Mouse (Mus musculus) ES-E14 (cell line): ENCODE measurements around the gene Krt9. TPM values are rescaled to one million over a fixed set of nuclear protein-coding genes. Genes with fewer than 3 reads are reported as not detected.

ENCODE experiments used
- DNase-seq: peaks from one replicate; pipeline ENCODE4 v3.0.0-alpha.2; 2013; ENCODE audit warnings: low read depth, low spot score
- H3K27ac ChIP-seq: 2 replicates; pipeline ENCODE4 v1.5.1; 2012; ENCODE audit warnings: low read depth, mild to moderate bottlenecking, low read length, moderate library complexity, mixed read lengths; ENCODE audit not compliant: poor library complexity, insufficient read depth, severe bottlenecking
- H3K36me3 ChIP-seq: 2 replicates; pipeline ENCODE4 v1.6.1; 2012; ENCODE audit warnings: mild to moderate bottlenecking, low read length, moderate library complexity, mixed read lengths; ENCODE audit not compliant: control insufficient read depth, poor library complexity, insufficient read depth, severe bottlenecking
- H3K4me1 ChIP-seq, 2 experiments: fragments of 150-350 bp in 1 of 2; sonication (generic) in 1 of 2; 2 replicates each; pipeline ENCODE4 v1.6.1; 2012; ENCODE audit warnings: low read length in 2 of 2, mild to moderate bottlenecking in 1 of 2, mixed read lengths in 1 of 2; ENCODE audit not compliant: control insufficient read depth in 2 of 2, insufficient read depth in 2 of 2, poor library complexity in 1 of 2
- H3K4me3 ChIP-seq, 2 experiments: fragments of 150-350 bp in 1 of 2; sonication (generic) in 1 of 2; 2 replicates each; pipeline ENCODE4 v1.5.1; 2012; ENCODE audit warnings: low read length in 2 of 2, low read depth in 1 of 2, mild to moderate bottlenecking in 1 of 2, mixed read lengths in 1 of 2; ENCODE audit not compliant: insufficient read depth in 1 of 2, poor library complexity in 1 of 2, severe bottlenecking in 1 of 2
- H3K9ac ChIP-seq: 2 replicates; pipeline ENCODE4 v1.6.1; 2012; ENCODE audit warnings: low read depth, mild to moderate bottlenecking, low read length, mixed read lengths; ENCODE audit not compliant: poor library complexity, insufficient read depth, severe bottlenecking
- H3K9me3 ChIP-seq: fragments of 150-350 bp; sonication (generic); 2 replicates; pipeline ENCODE4 v1.6.1; 2012; ENCODE audit warnings: low read depth, mild to moderate bottlenecking, low read length; ENCODE audit not compliant: control insufficient read depth, insufficient read depth
- CHD2 ChIP-seq: IDR thresholded peaks from 2 replicates; pipeline ENCODE4 v1.6.1; 2014; ENCODE audit warnings: mild to moderate bottlenecking, low read depth, low read length, inconsistent platforms
- HCFC1 ChIP-seq: IDR thresholded peaks from 2 replicates; pipeline ENCODE4 v1.6.1; 2012; ENCODE audit warnings: low read length, inconsistent platforms, borderline replicate concordance; ENCODE audit not compliant: insufficient read depth
- MAFK ChIP-seq: IDR thresholded peaks from 2 replicates; pipeline ENCODE4 v1.6.1; 2014; ENCODE audit warnings: mild to moderate bottlenecking, low read depth, low read length, inconsistent platforms; ENCODE audit not compliant: insufficient read depth
- ZC3H11A ChIP-seq: IDR thresholded peaks from 2 replicates; pipeline ENCODE4 v1.6.1; 2012; ENCODE audit warnings: low read depth, mild to moderate bottlenecking, inconsistent platforms, low read length, borderline replicate concordance
- ZNF384 ChIP-seq: IDR thresholded peaks from 2 replicates; pipeline ENCODE4 v1.6.1; 2012; ENCODE audit warnings: low read depth, low read length, inconsistent platforms
- in situ Hi-C, 2 experiments: fragments of 600-800 bp; cut with MboI; formaldehyde crosslinking; loops; one replicate each; pipeline ENCODE4 v1.15.1; 2025; ENCODE audit warnings: low sequenced_read_pairs in 2 of 2, inconsistent platforms in 1 of 2; ENCODE audit not compliant: unreplicated experiment in 2 of 2
- total RNA-seq: library from RNA; depleted of rRNA; stranded (reverse); fragments of 300-350 nt; gene quantifications from 2 replicates; pipeline ENCODE4 v1.2.3, GENCODE M21; 2012

Gene Krt9
- total RNA-seq, 1 experiment: 0.09 TPM

GRCm38 (mm10) chr11:100178307-100178706 lies 14.7 kb downstream of the Krt9 start:
- in situ Hi-C loops: loop anchor here in 1 of 2 experiments (10.0 kb wide), 1 partner anchor 116 kb away; no protein-coding TSS in a partner anchor
- Histone ChIP-seq H3K9me3 (no peaks in the 10 kb centered on the region), H3K27ac (no peak overlapping the region), H3K36me3 (no peaks in the 10 kb centered on the region), H3K4me3 (no peak overlapping the region), H3K4me1 (no peaks in the 10 kb centered on the region), H3K9ac (no peak overlapping the region)
- no peak for DNase-seq
- no peak for TF ChIP-seq CHD2
- no peak for TF ChIP-seq ZNF384
- TF ChIP-seq HCFC1: no peak
- TF ChIP-seq ZC3H11A: no peak
- TF ChIP-seq MAFK: no peak

DNA sequence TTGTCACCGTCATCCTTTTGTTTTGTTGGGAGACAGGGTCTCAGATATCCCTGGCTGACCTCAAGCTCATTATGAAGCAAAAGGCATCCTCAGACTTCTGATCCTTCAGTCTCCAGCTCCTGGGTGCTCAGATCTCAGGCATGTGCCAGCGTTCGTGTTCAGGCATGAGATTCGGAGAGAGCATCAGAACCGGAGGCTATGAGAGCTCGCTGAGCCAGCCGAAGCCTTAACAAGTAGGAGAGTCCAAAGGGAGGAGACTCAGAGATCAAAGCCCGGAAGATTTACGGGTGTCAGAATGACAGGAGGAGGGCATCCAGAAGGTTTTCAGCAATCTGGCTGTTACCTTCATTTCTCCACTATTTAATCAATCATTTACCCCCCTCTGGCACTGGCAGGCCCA lies 16.3 kb downstream of the Krt9 start:
- H3K27ac ChIP-seq: no peak overlapping the region
- no peak for DNase-seq
- H3K36me3 ChIP-seq: no peaks in the 10 kb centered on the region
- TF ChIP-seq CHD2 (no peak), MAFK (no peak), ZNF384 (no peak), HCFC1 (no peak), ZC3H11A (no peak)
- no peaks in the 10 kb centered on the region for H3K9me3 ChIP-seq
- no peak overlapping the region for H3K9ac ChIP-seq
- no peak overlapping the region for H3K4me3 ChIP-seq
- no peaks in the 10 kb centered on the region for H3K4me1 ChIP-seq
- in situ Hi-C loops: loop anchor here in 1 of 2 experiments (10.0 kb wide), 1 partner anchor 118 kb away; no protein-coding TSS in a partner anchor

- Histone ChIP-seq H3K36me3 (no peaks in the 10 kb centered on the region), H3K4me1 (peaks cover 0 to 6% of the 10 kb centered on the region in 2 experiments; a peak in 1 of 4 replicates), H3K9me3 (no peaks in the 10 kb centered on the region), H3K4me3 (no peak overlapping the region), H3K27ac (no peak overlapping the region), H3K9ac (no peak overlapping the region)
- in situ Hi-C loops: no loop called here
- TF ChIP-seq MAFK: no peak
- TF ChIP-seq ZC3H11A: peak; percentile 93; the same call in 1 of the 2 replicates
- peak; percentile 69 for DNase-seq
Observed at GRCm38 (mm10) chr11:100168765-100169762, 24.0 kb downstream of the Krt9 start.

DNA sequence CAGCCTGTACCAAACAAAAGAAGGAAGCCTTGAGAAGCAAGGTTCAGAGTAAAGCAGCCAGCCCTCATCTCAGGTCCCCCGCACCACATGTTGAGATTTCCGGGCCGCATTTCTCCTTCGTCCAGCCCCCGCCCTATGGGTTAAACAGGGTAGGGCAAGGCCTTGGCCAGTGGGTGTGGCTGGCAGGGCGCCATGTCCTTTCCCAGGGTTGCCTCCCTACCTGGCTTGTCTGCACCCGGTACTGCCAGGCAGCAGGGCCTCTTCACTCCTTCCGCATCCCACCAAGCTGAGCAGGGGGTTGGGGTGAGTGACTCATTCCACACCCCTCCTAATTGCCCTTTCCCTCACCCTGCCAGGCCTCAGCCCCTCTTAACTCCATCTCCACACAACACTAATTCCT lies 25.0 kb downstream of the Krt9 start:
- H3K4me3 ChIP-seq: no peak overlapping the region
- H3K27ac ChIP-seq: no peak overlapping the region
- H3K4me1 ChIP-seq: peaks cover 0 to 6% of the 10 kb centered on the region in 2 experiments; a peak in 1 of 4 replicates
- H3K9me3 ChIP-seq: no peaks in the 10 kb centered on the region
- TF ChIP-seq ZC3H11A (no peak), ZNF384 (no peak), MAFK (no peak), HCFC1 (no peak), CHD2 (no peak)
- in situ Hi-C loops: no loop called here
- H3K9ac ChIP-seq: no peak overlapping the region
- DNase-seq: no peak
- no peaks in the 10 kb centered on the region for H3K36me3 ChIP-seq
